Mouse (Mus musculus) liver, embryonic 12.5 days (tissue): Measurements from ENCODE around the gene Nup43. TPM values are rescaled to one million over a fixed set of nuclear protein-coding genes. Genes with fewer than 3 reads are reported as not detected.

Experiments used
- ATAC-seq: fragments of 200-750 bp; cut with Nextera tagmentation; 2 replicates; pipeline ENCODE4 v1.8.0; 2017; ENCODE audit warnings: moderate number of reproducible peaks, mild to moderate bottlenecking, moderate library complexity
- H3K27ac ChIP-seq: fragments of 300-500 bp; sonication (generic); 2 replicates; pipeline ENCODE4 v1.5.1; 2016; ENCODE audit warnings: mild to moderate bottlenecking
- H3K27me3 ChIP-seq: fragments of 300-500 bp; sonication (generic); replicated peaks from 2 replicates; pipeline ENCODE4 v1.6.1; 2016; ENCODE audit warnings: mild to moderate bottlenecking, moderate library complexity
- H3K36me3 ChIP-seq: fragments of 300-500 bp; sonication (generic); 2 replicates; pipeline ENCODE4 v1.6.1; 2016; ENCODE audit warnings: mild to moderate bottlenecking, moderate library complexity
- H3K4me1 ChIP-seq: fragments of 300-500 bp; sonication (generic); 2 replicates; pipeline ENCODE4 v1.6.1; 2016
- H3K4me2 ChIP-seq: fragments of 300-500 bp; sonication (generic); 2 replicates; pipeline ENCODE4 v1.6.1; 2016; ENCODE audit warnings: mild to moderate bottlenecking, moderate library complexity
- H3K4me3 ChIP-seq: fragments of 300-500 bp; sonication (generic); 2 replicates; pipeline ENCODE4 v1.5.1; 2016; ENCODE audit warnings: mild to moderate bottlenecking, moderate library complexity
- H3K9ac ChIP-seq: fragments of 300-500 bp; sonication (generic); 2 replicates; pipeline ENCODE4 v1.6.1; 2016; ENCODE audit warnings: mild to moderate bottlenecking, moderate library complexity
- H3K9me3 ChIP-seq: fragments of 300-500 bp; sonication (generic); replicated peaks from 2 replicates; pipeline ENCODE4 v1.6.1; 2016; ENCODE audit warnings: mild to moderate bottlenecking, moderate library complexity
- WGBS: fragments of 180-500 bp; shearing (Covaris S2); methylation state at CpG from one replicate; pipeline ENCODE4 v1.1.7; 2016; ENCODE audit not compliant: insufficient replicate concordance; 5-methylcytosine and 5-hydroxymethylcytosine counted together
- polyA plus RNA-seq: library from polyadenylated mRNA; unstranded; fragments of >200 nt; fragmentation: Nextera tagmentation; extraction: Ambion mirVana; gene quantifications from 2 replicates; pipeline ENCODE4 v1.2.1, GENCODE M21; 2016

The Nup43 gene
- polyA plus RNA-seq, 1 experiment from 2014 or later, result 43.2 TPM

DNA sequence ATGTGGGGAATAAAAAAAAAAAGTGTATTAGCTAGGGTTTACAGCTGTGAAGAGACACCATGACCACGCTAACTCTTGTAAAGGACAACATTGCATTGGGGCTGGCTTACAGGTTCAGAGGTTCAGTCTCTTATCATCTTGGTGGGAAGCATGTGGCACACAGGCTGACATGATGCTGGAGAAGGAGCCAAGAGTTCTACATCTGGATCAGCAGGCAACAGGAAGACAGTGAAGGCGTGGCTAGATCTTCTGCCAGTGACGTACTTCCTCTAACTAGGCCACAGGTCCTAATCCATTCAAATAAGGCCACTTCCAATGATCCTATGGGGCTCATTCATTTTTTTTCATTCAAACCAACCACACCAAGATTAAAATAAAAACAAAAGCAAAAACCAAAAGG is 32.8 kb downstream of the Nup43 start:
- WGBS, result 57% methylated on average over 3 of the region's 3 CpGs
- no peaks in the 10 kb centered on the region for H3K9me3 ChIP-seq
- no peak overlapping the region for H3K9ac ChIP-seq
- H3K36me3 ChIP-seq, result peaks cover 96% of the 10 kb centered on the region
- no peak overlapping the region for H3K4me2 ChIP-seq
- no peak overlapping the region for H3K27ac ChIP-seq
- H3K4me3 ChIP-seq, result no peak overlapping the region
- no peaks in the 10 kb centered on the region for H3K27me3 ChIP-seq
- H3K4me1 ChIP-seq, result no peaks in the 10 kb centered on the region
- no peak for ATAC-seq

- Histone ChIP-seq H3K27me3 (no peaks in the 10 kb centered on the region), H3K36me3 (peaks cover 97% of the 10 kb centered on the region), H3K4me3 (no peak overlapping the region), H3K4me1 (no peaks in the 10 kb centered on the region), H3K27ac (no peak overlapping the region), H3K9ac (no peak overlapping the region), H3K9me3 (no peaks in the 10 kb centered on the region), H3K4me2 (no peak overlapping the region)
- ATAC-seq, result no peak
- 91% methylated on average over 6 of the region's 6 CpGs for WGBS
Observed at GRCm38 (mm10) chr10:7702586-7702985, 35.3 kb downstream of the Nup43 start.

GRCm38 (mm10) chr10:7710121-7710520 is 42.8 kb downstream of the Nup43 start:
- 76% methylated on average over 5 of the region's 5 CpGs for WGBS
- H3K9me3 ChIP-seq, result no peaks in the 10 kb centered on the region
- peaks cover 88% of the 10 kb centered on the region for H3K36me3 ChIP-seq
- H3K4me3 ChIP-seq, result no peak overlapping the region
- no peak overlapping the region for H3K27ac ChIP-seq
- no peak overlapping the region for H3K4me2 ChIP-seq
- H3K4me1 ChIP-seq, result no peaks in the 10 kb centered on the region
- no peak overlapping the region for H3K9ac ChIP-seq
- no peaks in the 10 kb centered on the region for H3K27me3 ChIP-seq
- ATAC-seq, result no peak

GRCm38 (mm10) chr10:7712506-7712905 is 45.2 kb downstream of the Nup43 start:
- H3K27ac ChIP-seq, result no peak overlapping the region
- 82% methylated on average over 13 of the region's 13 CpGs for WGBS
- H3K4me1 ChIP-seq, result no peaks in the 10 kb centered on the region
- H3K36me3 ChIP-seq, result peaks cover 75% of the 10 kb centered on the region
- no peak overlapping the region for H3K4me3 ChIP-seq
- H3K4me2 ChIP-seq, result no peak overlapping the region
- no peak overlapping the region for H3K9ac ChIP-seq
- no peaks in the 10 kb centered on the region for H3K9me3 ChIP-seq
- ATAC-seq, result no peak
- no peaks in the 10 kb centered on the region for H3K27me3 ChIP-seq

DNA sequence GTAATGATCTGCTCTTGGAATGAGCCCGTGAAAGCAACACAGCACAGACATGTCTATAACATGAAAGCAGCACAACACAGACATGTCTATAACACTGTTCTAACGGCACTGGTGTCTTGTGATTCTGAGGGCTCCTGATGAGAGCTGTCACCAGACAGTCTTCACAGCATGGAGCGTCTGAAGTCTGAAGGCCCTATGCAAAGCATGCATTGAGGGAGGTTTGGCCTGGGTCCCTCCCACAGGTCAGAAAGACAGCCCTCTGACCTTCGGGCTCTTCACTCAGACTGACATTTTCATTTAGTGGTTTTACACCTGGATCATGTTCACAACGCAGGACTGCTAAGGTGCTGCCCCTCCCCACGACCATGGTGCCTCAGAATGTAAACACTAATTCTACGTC is 47.8 kb downstream of the Nup43 start:
- H3K9ac ChIP-seq, result no peak overlapping the region
- no peak overlapping the region for H3K4me2 ChIP-seq
- H3K4me1 ChIP-seq, result no peaks in the 10 kb centered on the region
- WGBS, result 76% methylated on average over 7 of the region's 7 CpGs
- ATAC-seq, result no peak
- H3K27me3 ChIP-seq, result no peaks in the 10 kb centered on the region
- H3K4me3 ChIP-seq, result no peak overlapping the region
- no peaks in the 10 kb centered on the region for H3K9me3 ChIP-seq
- no peak overlapping the region for H3K27ac ChIP-seq
- H3K36me3 ChIP-seq, result peaks cover 53% of the 10 kb centered on the region

DNA sequence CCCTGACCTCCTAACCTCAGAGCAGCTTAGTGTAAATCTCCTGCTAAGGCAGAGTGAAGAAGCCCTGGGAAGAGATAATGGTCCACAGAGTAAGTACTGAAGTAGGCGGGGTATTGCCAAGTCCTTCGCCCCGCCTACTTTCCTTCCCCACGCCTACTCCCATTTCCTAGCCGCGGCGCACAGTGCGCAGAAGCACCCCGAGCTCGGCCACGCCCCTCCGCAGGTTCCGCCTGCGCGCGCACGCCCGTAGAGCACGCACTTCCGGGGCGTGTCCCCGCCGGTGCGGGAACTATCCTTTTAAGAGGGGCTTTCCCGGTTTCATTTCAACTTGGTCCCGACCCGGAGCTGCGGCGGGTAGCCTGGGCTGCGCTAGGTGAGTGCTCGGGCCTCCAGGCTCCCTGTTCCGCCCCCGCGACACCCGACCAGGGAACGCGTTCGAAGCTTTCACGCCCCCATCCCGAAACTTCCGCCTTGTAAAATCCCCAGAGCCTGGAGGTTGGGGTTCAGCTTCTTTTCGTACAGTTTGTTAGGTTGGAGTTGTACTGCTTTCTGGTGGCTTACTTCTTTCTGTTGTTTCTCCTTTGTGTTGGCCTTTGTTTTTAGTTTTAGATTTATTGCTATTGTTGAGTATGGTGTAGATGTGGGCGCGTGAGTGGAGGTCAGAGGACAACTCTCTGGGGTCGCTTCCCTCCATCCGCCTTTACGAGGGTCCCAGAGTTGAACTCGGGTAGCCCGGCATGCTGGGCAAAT is 58.6 kb downstream of the Nup43 start, which contains the start of gene Katna1:
Katna1 (plus strand) TSS at position 250 of the 750 bp plus-strand sequence.
- WGBS, result 0% methylated on average over 49 of the region's 49 CpGs

GRCm38 (mm10) chr10:7726501-7726812 is 59.2 kb downstream of the Nup43 start:
- Histone ChIP-seq H3K9ac (peak overlapping the region; percentile 78), H3K4me2 (peak overlapping the region; percentile 90), H3K27me3 (no peaks in the 10 kb centered on the region), H3K36me3 (no peaks in the 10 kb centered on the region), H3K4me3 (peak overlapping the region; percentile 82), H3K27ac (peak overlapping the region; percentile 81), H3K4me1 (peaks cover 31% of the 10 kb centered on the region), H3K9me3 (no peaks in the 10 kb centered on the region)
- under 1% methylated on average over 8 of the region's 8 CpGs for WGBS
- ATAC-seq, result no peak

More for the DNA sequence above, 58.6 kb downstream of the Nup43 start, which contains the start of gene Katna1:
- peak within 1 kb of the TSS; percentile 82 for H3K4me3 ChIP-seq
- ATAC-seq, result peak; percentile 98
- H3K4me2 ChIP-seq, result peak within 1 kb of the TSS; percentile 90
- H3K9me3 ChIP-seq, result no peaks in the 10 kb centered on the region
- H3K36me3 ChIP-seq, result no peaks in the 10 kb centered on the region
- H3K4me1 ChIP-seq, result peaks cover 31% of the 10 kb centered on the region
- no peaks in the 10 kb centered on the region for H3K27me3 ChIP-seq
- peak within 1 kb of the TSS; percentile 78 for H3K9ac ChIP-seq
- peak within 1 kb of the TSS; percentile 81 for H3K27ac ChIP-seq

DNA sequence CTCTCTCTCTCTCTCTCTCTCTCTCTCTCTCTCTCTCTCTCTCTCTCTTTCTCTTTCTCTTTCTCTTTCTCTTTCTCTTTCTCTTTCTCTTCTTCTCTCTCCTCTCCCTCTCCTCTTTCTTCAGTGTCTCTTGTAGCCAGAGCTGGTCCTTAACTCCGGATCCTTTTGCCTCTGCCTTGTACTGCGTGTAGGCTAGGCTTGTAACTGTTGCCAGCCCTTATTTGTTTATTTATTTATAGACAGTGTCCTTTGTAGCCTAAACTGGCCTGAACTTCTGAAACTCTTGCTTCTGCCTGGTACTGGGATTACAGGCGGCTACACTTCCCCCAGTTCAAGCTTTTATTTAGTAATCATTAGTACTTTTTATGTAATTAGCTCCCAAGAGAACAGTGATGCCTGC is 59.7 kb downstream of the Nup43 start:
- Histone ChIP-seq H3K9me3 (no peaks in the 10 kb centered on the region), H3K9ac (peak overlapping the region; percentile 78), H3K27ac (0 out of 2 replicates have a peak overlapping the region, but pooled peaks have one; percentile 48), H3K36me3 (no peaks in the 10 kb centered on the region), H3K4me1 (peaks cover 31% of the 10 kb centered on the region), H3K27me3 (no peaks in the 10 kb centered on the region), H3K4me2 (peak overlapping the region; percentile 90), H3K4me3 (peak overlapping the region; percentile 82)
- no peak for ATAC-seq
- 18% methylated on average over 3 of the region's 3 CpGs for WGBS

Other genes with a start within 250 kb of the Nup43 start
- gene Ulbp1, start 193.9 kb upstream of the Nup43 start, polyA plus RNA-seq, result 1.6 and 2.9 TPM in 2 replicates
- 1.6 and 1.8 TPM in 2 replicates for gene Lrp11, start 77.7 kb upstream of the Nup43 start, polyA plus RNA-seq
- 115 and 121 TPM in 2 replicates for gene Pcmt1, start 13.6 kb downstream of the Nup43 start, polyA plus RNA-seq
- gene Lats1, start 13.7 kb downstream of the Nup43 start, polyA plus RNA-seq, result 5.1 and 5.2 TPM in 2 replicates
- gene Katna1, start 58.5 kb downstream of the Nup43 start, polyA plus RNA-seq, result 41.1 and 42.1 TPM in 2 replicates
- 32.5 and 33.1 TPM in 2 replicates for gene Ginm1, start 125.3 kb downstream of the Nup43 start, polyA plus RNA-seq
- gene Ppil4, start 125.4 kb downstream of the Nup43 start, polyA plus RNA-seq, result 34.6 and 35.1 TPM in 2 replicates
- gene Zc3h12d, start 165.0 kb downstream of the Nup43 start, polyA plus RNA-seq, result 0.07 and 0.14 TPM in 2 replicates